30 mouse cellular contexts compared by ENCODE assay signal in the genomic region with DNA sequence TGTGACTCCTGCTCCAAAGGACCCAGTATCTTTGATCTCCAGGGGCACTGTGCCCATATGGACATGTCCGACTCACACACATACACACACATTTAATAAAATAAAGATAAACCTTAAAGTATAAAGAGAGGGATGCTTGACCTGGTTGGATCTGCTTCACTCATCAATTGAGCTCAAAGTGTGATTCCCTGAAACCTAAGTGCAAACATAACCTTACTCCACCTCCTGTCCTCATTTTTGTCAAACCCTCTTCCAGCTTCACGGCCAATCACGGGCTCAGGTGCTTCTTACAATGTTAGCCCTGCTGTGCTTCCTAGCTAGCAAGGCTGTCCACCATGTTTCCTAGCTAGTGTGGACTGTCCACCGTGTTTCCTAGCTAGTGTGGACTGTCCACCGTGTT. TPM values are rescaled to one million over a fixed set of nuclear protein-coding genes. Genes with fewer than 3 reads are reported as not detected.
"Had no signal": no experiment of that assay in that cellular context is flagged by ENCODE, and none has a peak within 500 bp of the region (broad histone marks: within the 10 kb centered on the region; RNA-seq: fewer than 3 reads in every experiment).

No protein-coding gene starts in this region.

- H3K27me3 ChIP-seq: heart, embryonic 12.5 days; heart, embryonic 13.5 days; heart, embryonic 15.5 days; hindbrain, embryonic 12.5 days; hindbrain, embryonic 13.5 days; hindbrain, embryonic 15.5 days; intestine, embryonic 15.5 days; kidney, embryonic 15.5 days had no signal

- H3K36me3 ChIP-seq: heart, embryonic 10.5 days; heart, embryonic 12.5 days; heart, embryonic 13.5 days; heart, embryonic 15.5 days; hindbrain, embryonic 10.5 days; hindbrain, embryonic 12.5 days; hindbrain, embryonic 13.5 days; hindbrain, embryonic 15.5 days; intestine, embryonic 15.5 days; kidney, embryonic 15.5 days had no signal

- H3K9ac ChIP-seq: heart, embryonic 12.5 days; heart, embryonic 13.5 days; heart, embryonic 15.5 days; hindbrain, embryonic 12.5 days; hindbrain, embryonic 13.5 days; hindbrain, embryonic 14.5 days; hindbrain, embryonic 15.5 days; intestine, embryonic 15.5 days; kidney, embryonic 15.5 days had no signal

- DNase-seq: heart, postnatal 10 days; heart, postnatal 14 days; heart, postnatal 36 days; heart, postnatal 4 days; kidney, adult 11 months; kidney, adult 18-20 months; kidney, adult 2 months; kidney, adult 8-10 months; kidney, adult 9 months; kidney, postnatal 10 days; kidney, postnatal 14 days; kidney, postnatal 25 days; kidney, postnatal 36 days; kidney, postnatal 4 days; layer of hippocampus, adult 9-11 months; layer of hippocampus, postnatal 36 days had no signal

- H3K27ac ChIP-seq: heart, embryonic 10.5 days; heart, embryonic 13.5 days; heart, embryonic 15.5 days; hindbrain, embryonic 10.5 days; hindbrain, embryonic 12.5 days; hindbrain, embryonic 13.5 days; hindbrain, embryonic 14.5 days; hindbrain, embryonic 15.5 days; hindbrain, postnatal 0 days; intestine, embryonic 15.5 days; kidney, embryonic 15.5 days; kidney, postnatal 0 days; layer of hippocampus, adult 2 months had no signal

- H3K4me1 ChIP-seq: heart, embryonic 12.5 days; heart, embryonic 13.5 days; heart, embryonic 15.5 days; hindbrain, embryonic 12.5 days; hindbrain, embryonic 13.5 days; hindbrain, embryonic 15.5 days had no signal

- H3K4me3 ChIP-seq: heart, embryonic 10.5 days; heart, embryonic 12.5 days; heart, embryonic 13.5 days; heart, embryonic 15.5 days; hindbrain, embryonic 10.5 days; hindbrain, embryonic 12.5 days; hindbrain, embryonic 13.5 days; hindbrain, embryonic 15.5 days; intestine, embryonic 15.5 days; kidney, embryonic 15.5 days; layer of hippocampus, adult 2 months had no signal

RNA-seq across cellular contexts. Expression of a gene that starts 32.5 kb away (rescaled TPM):
- total RNA-seq: heart, postnatal 4 days had no signal
